Mouse (Mus musculus) adrenal gland (tissue): Measurements from ENCODE around the gene Ncapd2.

ENCODE experiments used
- microRNA-seq, 2 experiments: library from miRNA; unstranded; fragments of <30 nt; microRNA quantifications; one replicate each; pipeline ENCODE4; 2019

The Ncapd2 gene

Small RNA genes lying within 50 kb of the gene (microRNA-seq; reads per million reads assigned to microRNA genes)
- gene Mir3098 (0.23 to 0.62 reads per million in 2 experiments), gene Mir8113 (0 reads per million in 2 experiments)
